Mouse (Mus musculus): ENCODE measurements around the gene Mbtps1. TPM values are rescaled to one million over a fixed set of nuclear protein-coding genes. Genes with fewer than 3 reads are reported as not detected.

Gene Mbtps1
- polyA plus RNA-seq, 1 experiment from 2014 or later, result 32.8 TPM

DNA sequence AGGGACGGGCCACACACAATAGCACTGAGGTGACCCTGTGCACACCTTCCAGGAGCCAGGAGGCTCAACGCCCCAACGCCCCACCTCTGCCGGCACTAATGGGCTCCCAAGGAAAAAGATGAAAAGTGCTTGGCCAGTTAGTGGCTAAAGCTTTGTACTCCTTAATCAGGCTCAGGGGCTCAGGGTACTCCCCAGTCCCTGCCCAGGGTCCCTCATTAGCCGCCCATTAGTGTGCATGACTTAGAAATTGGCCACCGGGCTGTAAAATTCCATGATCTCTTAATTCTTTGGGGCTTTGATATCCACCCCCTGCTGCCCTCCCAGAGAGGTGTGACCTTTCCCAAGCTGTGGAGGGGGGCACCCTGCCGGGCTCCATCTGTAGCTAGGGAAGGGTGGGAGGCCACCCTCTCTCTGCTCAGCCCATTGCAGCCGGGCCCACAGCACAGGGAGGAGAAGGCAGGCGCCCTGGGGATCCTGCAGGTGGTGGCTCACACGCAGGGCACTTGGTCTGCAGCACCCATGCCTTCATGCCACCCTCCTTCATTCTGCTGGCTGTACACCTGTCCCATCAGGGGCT is 55.3 kb downstream of the Mbtps1 start:
- H3K27ac ChIP-seq (ENCODE audit: low read depth, low read length), result no peak overlapping the region
- H3K9me3 ChIP-seq (ENCODE audit: control insufficient read depth), result no peaks in the 10 kb centered on the region
- H3K4me1 ChIP-seq (replicated peaks; ENCODE audit: control insufficient read depth, insufficient read depth, low read length), result no peaks in the 10 kb centered on the region
- no peak for TF ChIP-seq CTCF (IDR thresholded peaks at IDR 0.05; ENCODE audit: low read depth)
- no peaks in the 10 kb centered on the region for H3K27me3 ChIP-seq (replicated peaks; ENCODE audit: control insufficient read depth, insufficient read depth, low read length)
- no peak overlapping the region for H3K4me3 ChIP-seq (ENCODE audit: low read depth, low read length)
- H3K4me2 ChIP-seq (replicated peaks; ENCODE audit: low read depth), result no peak overlapping the region
- no peak overlapping the region for H3K9ac ChIP-seq (ENCODE audit: low read depth, low read length)
- H3K36me3 ChIP-seq (ENCODE audit: control insufficient read depth, insufficient read depth), result peaks cover 26% of the 10 kb centered on the region
- no peak for ATAC-seq
- WGBS, result 50% methylated on average over 10 of the region's 10 CpGs

DNA sequence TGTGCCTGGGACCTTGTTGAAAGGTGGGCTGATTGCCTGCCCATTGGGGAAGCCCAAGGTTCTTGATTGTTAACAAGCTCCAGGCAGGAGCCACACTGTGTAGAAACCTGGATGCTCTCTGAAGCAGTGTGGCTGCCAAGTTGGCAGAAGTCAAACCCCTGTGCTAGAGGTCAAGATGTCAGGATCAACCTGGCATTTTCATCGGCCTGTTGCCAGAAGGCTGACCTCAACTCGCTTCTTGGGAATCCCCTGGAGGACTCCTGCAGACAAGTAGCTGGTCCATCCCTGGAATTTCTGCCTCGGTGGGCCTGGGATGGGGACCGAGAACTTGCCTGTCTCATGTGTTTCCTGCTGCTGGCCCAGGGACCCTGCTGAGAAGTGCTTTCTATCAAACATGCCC is 56.4 kb downstream of the Mbtps1 start:
- H3K4me1 ChIP-seq (replicated peaks; ENCODE audit: control insufficient read depth, insufficient read depth, low read length), result no peaks in the 10 kb centered on the region
- H3K9ac ChIP-seq (ENCODE audit: low read depth, low read length), result no peak overlapping the region
- no peak for TF ChIP-seq CTCF (IDR thresholded peaks at IDR 0.05; ENCODE audit: low read depth)
- no peak overlapping the region for H3K4me2 ChIP-seq (replicated peaks; ENCODE audit: low read depth)
- H3K4me3 ChIP-seq (ENCODE audit: low read depth, low read length), result no peak overlapping the region
- 43% methylated on average over 4 of the region's 4 CpGs for WGBS
- no peak for ATAC-seq
- no peaks in the 10 kb centered on the region for H3K9me3 ChIP-seq (ENCODE audit: control insufficient read depth)
- no peak overlapping the region for H3K27ac ChIP-seq (ENCODE audit: low read depth, low read length)
- no peaks in the 10 kb centered on the region for H3K27me3 ChIP-seq (replicated peaks; ENCODE audit: control insufficient read depth, insufficient read depth, low read length)
- H3K36me3 ChIP-seq (ENCODE audit: control insufficient read depth, insufficient read depth), result peaks cover 15% of the 10 kb centered on the region; the same call in 1 of the 2 replicates

DNA sequence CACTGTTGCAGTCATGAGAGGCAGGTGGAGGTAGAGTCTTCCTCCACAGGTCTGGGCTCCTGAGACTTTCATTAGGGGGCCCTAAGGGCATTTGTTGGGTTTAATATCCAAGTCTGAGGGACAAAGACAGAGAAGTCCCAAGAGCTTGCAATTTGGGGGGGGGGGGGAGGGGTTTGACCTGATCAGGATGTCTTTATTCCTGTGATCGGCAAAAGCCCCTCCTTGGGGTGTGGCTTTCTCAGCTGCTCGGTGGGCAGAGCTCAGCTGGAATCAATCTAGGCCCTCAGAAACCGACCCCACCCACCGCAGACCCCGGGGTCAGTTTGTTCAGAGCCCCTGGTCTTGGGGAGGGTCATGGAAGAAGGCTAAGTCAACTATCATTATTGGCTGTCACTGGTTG is 56.9 kb downstream of the Mbtps1 start, which contains the start of gene Slc38a8:
Slc38a8 (minus strand) TSS at position 101 of the 400 bp plus-strand sequence.
- no peaks in the 10 kb centered on the region for H3K27me3 ChIP-seq (replicated peaks; ENCODE audit: control insufficient read depth, insufficient read depth, low read length)
- no peak within 1 kb of the TSS for H3K27ac ChIP-seq (ENCODE audit: low read depth, low read length)
- H3K36me3 ChIP-seq (ENCODE audit: control insufficient read depth, insufficient read depth), result peaks cover 15% of the 10 kb centered on the region; the same call in 1 of the 2 replicates
- no peaks in the 10 kb centered on the region for H3K4me1 ChIP-seq (replicated peaks; ENCODE audit: control insufficient read depth, insufficient read depth, low read length)
- H3K4me3 ChIP-seq (ENCODE audit: low read depth, low read length), result no peak within 1 kb of the TSS
- no peak within 1 kb of the TSS for H3K4me2 ChIP-seq (replicated peaks; ENCODE audit: low read depth)
- 54% methylated on average over 5 of the region's 5 CpGs for WGBS
- no peaks in the 10 kb centered on the region for H3K9me3 ChIP-seq (ENCODE audit: control insufficient read depth)
- no peak for TF ChIP-seq CTCF (IDR thresholded peaks at IDR 0.05; ENCODE audit: low read depth)
- ATAC-seq, result no peak
- no peak within 1 kb of the TSS for H3K9ac ChIP-seq (ENCODE audit: low read depth, low read length)

- 86% methylated on average over 2 of the region's 2 CpGs for WGBS
- no peak for ATAC-seq
Observed at GRCm38 (mm10) chr8:119499836-119500235, 58.7 kb downstream of the Mbtps1 start.

DNA sequence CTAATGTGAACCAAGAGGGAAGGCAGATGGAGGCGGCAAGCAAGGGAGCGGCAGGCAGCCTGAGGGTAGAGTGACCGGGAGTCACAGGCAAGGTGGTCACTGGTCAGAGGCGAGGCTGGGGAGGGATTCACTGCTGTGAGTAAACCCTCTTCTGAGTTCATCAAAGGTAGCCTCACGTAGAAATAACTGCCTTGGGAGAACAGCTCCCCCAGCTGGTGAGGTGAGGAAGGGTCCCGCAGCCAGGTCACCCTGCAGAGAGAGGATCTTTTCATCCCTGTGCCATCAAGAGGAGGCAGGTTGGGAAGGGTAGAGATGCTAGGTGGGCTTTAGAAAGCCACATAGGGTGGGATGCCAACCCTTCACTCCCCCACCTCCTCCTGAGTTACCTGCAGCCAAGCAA is 61.7 kb downstream of the Mbtps1 start:
- Histone ChIP-seq H3K4me1 (replicated peaks; ENCODE audit: control insufficient read depth, insufficient read depth, low read length) (no peaks in the 10 kb centered on the region), H3K27me3 (replicated peaks; ENCODE audit: control insufficient read depth, insufficient read depth, low read length) (no peaks in the 10 kb centered on the region), H3K9me3 (ENCODE audit: control insufficient read depth) (no peaks in the 10 kb centered on the region), H3K36me3 (ENCODE audit: control insufficient read depth, insufficient read depth) (no peaks in the 10 kb centered on the region), H3K27ac (ENCODE audit: low read depth, low read length) (no peak overlapping the region), H3K4me2 (replicated peaks; ENCODE audit: low read depth) (no peak overlapping the region), H3K9ac (ENCODE audit: low read depth, low read length) (no peak overlapping the region), H3K4me3 (ENCODE audit: low read depth, low read length) (no peak overlapping the region)
- 19% methylated on average over 6 of the region's 6 CpGs for WGBS
- no peak for ATAC-seq
- peak; percentile 89 for TF ChIP-seq CTCF (IDR thresholded peaks at IDR 0.05; ENCODE audit: low read depth)

More at GRCm38 (mm10) chr8:119499836-119500235, 58.7 kb downstream of the Mbtps1 start:
- H3K4me1 ChIP-seq (replicated peaks; ENCODE audit: control insufficient read depth, insufficient read depth, low read length), result no peaks in the 10 kb centered on the region
- no peak overlapping the region for H3K9ac ChIP-seq (ENCODE audit: low read depth, low read length)
- no peak overlapping the region for H3K4me2 ChIP-seq (replicated peaks; ENCODE audit: low read depth)
- no peak for TF ChIP-seq CTCF (IDR thresholded peaks at IDR 0.05; ENCODE audit: low read depth)
- no peak overlapping the region for H3K27ac ChIP-seq (ENCODE audit: low read depth, low read length)
- peaks cover 3% of the 10 kb centered on the region; the same call in 1 of the 2 replicates for H3K36me3 ChIP-seq (ENCODE audit: control insufficient read depth, insufficient read depth)
- H3K4me3 ChIP-seq (ENCODE audit: low read depth, low read length), result no peak overlapping the region
- no peaks in the 10 kb centered on the region for H3K27me3 ChIP-seq (replicated peaks; ENCODE audit: control insufficient read depth, insufficient read depth, low read length)
- H3K9me3 ChIP-seq (ENCODE audit: control insufficient read depth), result no peaks in the 10 kb centered on the region

GRCm38 (mm10) chr8:119487093-119487492 is 71.4 kb downstream of the Mbtps1 start:
- no peak for ATAC-seq
- no peak overlapping the region for H3K4me2 ChIP-seq (replicated peaks; ENCODE audit: low read depth)
- peaks cover 8% of the 10 kb centered on the region for H3K4me1 ChIP-seq (replicated peaks; ENCODE audit: control insufficient read depth, insufficient read depth, low read length)
- no peaks in the 10 kb centered on the region for H3K9me3 ChIP-seq (ENCODE audit: control insufficient read depth)
- H3K27ac ChIP-seq (ENCODE audit: low read depth, low read length), result no peak overlapping the region
- no peaks in the 10 kb centered on the region for H3K36me3 ChIP-seq (ENCODE audit: control insufficient read depth, insufficient read depth)
- H3K27me3 ChIP-seq (replicated peaks; ENCODE audit: control insufficient read depth, insufficient read depth, low read length), result no peaks in the 10 kb centered on the region
- no peak overlapping the region for H3K9ac ChIP-seq (ENCODE audit: low read depth, low read length)
- TF ChIP-seq CTCF (IDR thresholded peaks at IDR 0.05; ENCODE audit: low read depth), result no peak
- 52% methylated on average over 7 of the region's 7 CpGs for WGBS
- H3K4me3 ChIP-seq (ENCODE audit: low read depth, low read length), result no peak overlapping the region

Data from intestine, postnatal 0 days (tissue).